Mouse (Mus musculus): ENCODE measurements at regions not wholly inside any gene's neighbourhood (a gene's known extent, or its start where the extent isn't known, plus 50 kb on each side); places are given as distances from the start of the nearest gene placed in this dataset.
"Not testable (repeated sequence)": the region's sequence is repeated elsewhere in the genome, so short reads cannot be mapped to it uniquely, and the experiment has no call there.

DNA sequence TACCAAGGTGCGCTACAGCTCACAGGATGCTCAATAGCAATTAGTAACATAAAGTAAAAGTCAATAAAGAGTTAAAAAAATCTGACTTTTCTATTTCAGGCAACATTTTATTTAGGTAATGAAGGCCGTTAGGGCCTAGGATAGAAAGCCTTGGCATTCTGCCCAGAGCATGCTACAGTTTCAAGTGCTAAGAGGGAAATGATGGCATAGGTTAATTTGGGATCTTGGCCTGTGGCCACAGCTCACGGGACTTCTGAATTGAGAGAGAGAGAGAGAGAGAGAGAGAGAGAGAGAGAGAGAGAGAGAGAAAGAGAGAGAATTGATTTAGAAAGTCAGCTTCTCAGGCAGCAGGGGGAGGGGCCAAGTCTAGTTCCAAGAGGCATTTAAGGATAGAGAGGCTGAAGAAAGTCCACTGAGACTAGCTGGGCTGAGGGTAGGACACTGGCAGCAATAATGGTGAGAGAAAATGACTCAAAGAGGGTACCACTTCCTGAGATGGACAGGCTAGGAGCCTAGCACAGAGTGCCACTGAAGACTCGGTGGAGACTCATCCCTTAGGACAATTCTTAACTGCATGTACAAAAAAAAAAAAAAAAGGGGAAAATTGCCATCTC is 52.6 kb upstream of the Klf14 start:
- no peak for DNase-seq (ENCODE audit: low spot score)

DNA sequence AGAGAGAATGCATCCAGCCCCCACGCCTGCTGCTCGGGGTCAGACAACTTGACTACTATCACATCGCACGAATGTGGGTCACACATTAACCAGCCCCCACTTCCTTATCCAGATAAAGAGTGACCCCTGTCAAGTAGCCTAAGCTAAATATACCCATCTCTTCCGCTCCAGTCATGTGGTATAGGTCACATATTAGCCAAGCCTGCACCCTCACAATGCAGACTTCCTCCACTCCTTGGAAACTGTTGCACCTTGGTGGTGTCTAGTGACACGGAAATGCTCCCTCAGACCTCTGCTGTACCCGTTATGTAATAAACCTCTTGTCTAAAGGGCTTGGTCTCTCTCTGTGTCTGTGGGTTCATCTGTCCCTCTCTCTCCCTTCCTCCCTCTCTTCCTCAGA is 57.7 kb upstream of the Klf14 start:
- no peak for DNase-seq (ENCODE audit: low spot score)

DNA sequence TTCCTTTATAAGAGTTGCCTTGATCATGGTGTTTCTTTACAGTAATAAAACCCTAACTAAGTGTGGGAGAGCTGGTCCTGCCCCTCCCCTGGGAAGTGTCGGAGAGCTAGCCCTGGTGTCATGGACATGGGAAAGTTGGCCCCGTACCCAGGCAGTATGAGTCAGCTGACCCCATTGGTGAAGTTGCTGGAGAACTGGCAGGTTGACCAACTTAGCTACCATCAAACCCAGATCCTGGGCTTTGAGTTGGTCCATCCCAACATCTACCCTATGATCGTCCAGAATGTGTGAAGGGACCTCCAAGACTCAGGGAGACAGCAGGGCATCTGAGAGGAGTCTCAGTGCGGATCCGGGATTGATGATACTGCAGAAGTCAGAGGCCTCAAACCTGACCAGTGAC is 62.9 kb upstream of the Klf14 start:
- DNase-seq (ENCODE audit: low spot score), result no peak

DNA sequence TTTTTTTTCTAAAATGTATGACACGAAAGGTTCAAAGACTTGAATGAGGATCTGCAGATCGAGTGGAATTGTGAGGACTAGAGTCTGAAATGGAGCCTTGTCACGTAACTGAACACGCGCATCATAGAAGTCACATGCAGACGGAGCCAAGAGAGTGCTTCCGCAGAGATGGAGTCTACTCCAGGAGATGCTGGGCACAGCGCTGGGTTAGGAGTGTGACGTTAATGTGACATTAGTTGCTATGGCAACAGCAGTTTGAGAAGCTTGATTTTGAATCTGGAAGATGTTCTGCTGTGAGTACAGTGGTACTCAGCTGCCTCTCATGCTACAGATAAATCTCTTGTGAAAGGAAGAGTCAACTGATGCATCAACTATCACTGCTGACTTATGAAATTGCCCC is 70.9 kb upstream of the Klf14 start:
- DNase-seq (ENCODE audit: low spot score), result no peak

DNA sequence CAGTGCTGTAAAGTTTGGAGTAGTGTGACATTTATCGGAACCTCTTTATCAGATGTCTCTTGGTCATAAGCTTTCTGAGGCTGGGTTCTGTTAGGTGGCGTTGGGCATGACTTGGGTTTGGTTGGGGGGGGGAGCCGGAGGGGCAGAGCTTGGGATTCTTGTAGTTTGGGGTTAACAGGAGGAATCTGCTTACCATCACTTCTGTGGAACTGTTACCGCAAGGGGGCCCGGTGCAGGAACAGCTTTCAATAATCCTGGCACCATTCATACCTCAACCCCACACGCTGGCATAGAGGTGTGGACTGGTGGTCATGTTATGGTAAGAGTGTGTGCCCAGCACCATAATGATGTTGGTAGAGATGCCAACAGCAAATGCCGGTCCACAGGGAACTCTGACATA is 72.1 kb upstream of the Klf14 start:
- DNase-seq (ENCODE audit: low spot score), result no peak

DNA sequence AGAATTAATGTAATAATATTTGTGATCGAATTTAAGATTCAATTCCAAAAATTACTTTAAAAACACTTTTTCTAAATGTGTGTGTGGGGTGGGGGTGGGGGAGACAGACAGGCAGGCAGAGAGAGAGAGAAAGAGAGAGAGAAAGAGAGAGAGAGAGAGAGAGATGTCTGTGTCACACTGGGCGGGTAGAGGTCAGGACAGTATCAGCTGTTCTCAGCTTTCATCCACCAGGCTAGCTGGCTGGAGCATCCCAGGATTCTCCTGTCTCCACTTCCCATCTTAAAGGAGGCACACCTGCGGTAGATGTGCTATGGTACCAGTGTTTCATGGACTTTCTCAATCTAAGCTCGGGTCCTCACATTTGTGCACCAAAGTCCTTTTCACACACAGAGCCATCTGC is 73.3 kb upstream of the Klf14 start:
- no peak for DNase-seq (ENCODE audit: low spot score)

DNA sequence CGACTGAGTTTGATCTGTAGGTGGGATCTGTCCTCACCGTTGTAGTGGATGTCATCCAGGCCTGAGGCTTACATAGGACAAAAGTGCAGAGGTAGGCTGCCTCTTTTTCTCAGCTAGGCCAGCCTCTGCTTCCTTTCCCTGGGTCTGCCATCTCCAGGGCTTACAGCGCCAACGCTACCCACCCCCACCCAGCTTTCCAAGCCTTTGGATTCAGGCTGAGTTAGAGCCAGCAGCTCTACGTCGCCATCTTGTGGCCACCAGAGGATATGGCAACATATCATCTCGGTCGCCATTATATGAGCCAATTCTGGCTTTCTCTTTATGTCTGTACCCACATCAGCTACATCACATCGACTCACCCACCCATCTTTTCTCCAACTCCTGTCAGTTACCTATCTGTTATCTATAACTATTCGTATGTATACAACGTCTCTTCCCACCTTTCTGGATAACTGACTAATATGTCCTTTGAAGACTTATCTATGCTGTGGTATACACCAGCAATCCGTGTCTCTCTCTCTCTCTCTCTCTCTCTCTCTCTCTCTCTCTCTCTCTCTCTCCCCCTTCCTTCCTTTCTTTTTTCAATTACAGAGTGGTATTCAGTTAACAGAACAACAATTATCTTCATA is 74.2 kb upstream of the Klf14 start:
- peak; percentile 55 for DNase-seq (ENCODE audit: low spot score)

DNA sequence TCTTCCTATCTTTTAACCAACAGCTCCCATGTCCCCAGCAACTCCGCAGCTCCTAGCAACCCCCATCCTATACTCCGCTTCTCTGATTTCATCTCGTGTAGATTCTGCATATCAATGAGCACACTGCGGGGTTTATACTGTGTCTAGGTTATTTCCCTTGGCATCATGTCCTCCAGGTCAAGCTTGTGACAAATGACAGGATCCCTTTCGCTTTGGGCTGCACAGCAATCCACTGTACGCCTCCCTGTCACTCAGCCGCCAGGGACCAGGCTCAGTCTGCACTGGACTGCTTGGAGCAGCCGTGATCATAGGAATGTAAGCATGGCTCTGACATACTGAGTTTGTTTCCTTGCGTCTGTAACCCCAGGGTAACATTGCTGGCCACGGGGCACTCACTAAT is 75.9 kb upstream of the Klf14 start:
- no peak for DNase-seq (ENCODE audit: low spot score)

DNA sequence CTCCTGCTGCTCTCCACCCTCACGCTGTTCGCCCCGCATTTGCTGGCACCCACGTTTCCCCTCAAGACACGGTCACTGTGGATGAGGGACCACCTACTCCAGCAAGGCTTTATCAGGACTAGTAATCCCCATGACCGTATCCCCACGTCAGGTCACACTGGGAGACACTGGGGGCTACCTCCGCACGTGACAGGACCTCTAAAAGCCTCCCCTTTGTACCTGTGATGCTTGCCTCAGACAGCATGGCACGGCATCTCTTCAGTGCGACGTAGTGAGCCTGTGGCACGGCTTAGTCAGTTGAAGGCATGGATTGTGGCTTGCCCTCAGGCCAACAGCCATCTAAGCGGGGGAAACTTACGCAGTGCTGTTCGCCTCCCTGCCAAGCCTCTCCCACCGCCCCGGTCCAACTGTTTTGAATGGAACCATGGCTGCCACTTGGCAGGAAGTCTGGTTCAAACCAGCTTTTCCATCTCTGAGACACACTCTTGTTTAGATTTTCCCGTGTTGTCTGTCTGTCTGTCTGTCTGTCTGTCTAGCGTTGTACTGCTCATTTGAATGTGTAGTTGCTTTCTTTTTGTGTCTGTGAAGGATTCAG is 79.0 kb upstream of the Klf14 start:
- no peak for DNase-seq (ENCODE audit: low spot score)

DNA sequence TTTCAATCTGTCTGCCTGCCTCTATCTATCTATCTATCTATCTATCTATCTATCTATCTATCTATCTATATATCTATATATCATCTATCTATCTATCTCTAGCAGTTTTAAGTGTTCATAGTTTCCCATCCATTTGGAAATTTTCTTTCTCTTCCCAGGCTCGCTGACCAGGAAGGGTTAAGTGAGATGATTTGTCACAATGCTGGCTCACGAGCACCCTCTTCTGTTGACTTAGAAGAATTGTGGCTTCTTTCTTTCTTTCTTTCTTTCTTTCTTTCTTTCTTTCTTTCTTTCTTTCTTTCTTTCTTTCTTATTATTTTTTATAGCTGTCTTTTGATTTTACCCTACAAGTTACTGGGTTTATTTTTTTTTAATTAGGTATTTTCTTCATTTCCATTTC is 79.6 kb upstream of the Klf14 start:
- DNase-seq (ENCODE audit: low spot score), result not testable (repeated sequence)

DNA sequence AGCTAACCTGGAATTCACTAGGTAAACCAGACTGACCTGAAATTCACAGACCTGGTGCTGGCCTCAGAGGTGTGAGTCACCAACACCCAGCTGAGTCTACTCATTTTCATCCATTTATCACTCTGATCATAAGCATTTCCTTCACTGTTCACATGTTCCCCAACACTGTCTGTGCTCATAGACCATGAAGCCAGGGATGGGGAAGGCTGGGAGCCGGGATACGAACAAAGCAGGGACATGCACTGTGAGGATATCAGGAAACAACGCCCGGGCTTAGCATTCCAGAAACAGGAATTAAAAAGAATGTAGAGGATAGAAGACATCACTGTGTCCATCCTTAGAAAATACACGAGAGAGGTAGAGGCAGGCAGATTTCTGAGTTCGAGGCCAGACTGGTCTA is 80.6 kb upstream of the Klf14 start:
- DNase-seq (ENCODE audit: low spot score), result no peak

DNA sequence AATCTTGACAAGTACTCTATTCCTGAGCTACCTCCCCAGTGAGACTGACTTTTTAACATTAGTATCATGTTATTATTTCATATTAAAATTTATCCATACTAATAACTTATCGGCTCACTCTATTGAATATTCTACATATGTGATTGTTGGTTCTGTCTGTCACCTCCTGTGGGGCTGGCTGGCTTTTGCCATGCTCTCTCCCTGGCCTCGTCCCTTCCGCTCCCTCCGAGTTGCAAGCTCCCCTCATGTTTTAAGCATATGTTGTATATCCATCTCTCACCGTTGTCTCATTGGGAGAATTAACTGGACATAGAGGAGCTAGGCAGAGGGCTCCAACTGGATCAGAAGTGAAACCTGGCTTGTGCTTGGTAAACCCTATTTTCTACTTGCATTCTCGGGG is 81.9 kb upstream of the Klf14 start:
- no peak for DNase-seq (ENCODE audit: low spot score)

DNA sequence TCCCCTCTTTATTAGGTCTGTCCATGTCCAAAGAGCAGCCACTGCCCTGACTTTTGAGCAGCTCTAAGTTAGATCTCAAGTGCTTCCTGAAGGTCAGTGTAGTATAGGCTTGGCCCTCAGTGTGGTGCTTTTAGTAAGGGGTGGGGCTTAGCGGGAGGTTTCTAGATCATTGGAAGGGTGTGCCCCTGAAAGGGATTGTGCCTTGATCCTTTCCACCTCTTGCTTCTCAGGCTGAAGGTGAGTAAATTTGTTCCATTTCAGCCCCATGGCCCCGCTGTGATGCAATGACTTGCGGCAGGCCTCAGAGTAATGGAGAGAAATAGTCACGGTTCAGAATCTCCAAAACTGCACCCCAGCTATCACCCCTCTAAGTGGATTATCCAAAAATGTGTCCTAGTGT is 84.5 kb upstream of the Klf14 start:
- no peak for DNase-seq (ENCODE audit: low spot score)

DNA sequence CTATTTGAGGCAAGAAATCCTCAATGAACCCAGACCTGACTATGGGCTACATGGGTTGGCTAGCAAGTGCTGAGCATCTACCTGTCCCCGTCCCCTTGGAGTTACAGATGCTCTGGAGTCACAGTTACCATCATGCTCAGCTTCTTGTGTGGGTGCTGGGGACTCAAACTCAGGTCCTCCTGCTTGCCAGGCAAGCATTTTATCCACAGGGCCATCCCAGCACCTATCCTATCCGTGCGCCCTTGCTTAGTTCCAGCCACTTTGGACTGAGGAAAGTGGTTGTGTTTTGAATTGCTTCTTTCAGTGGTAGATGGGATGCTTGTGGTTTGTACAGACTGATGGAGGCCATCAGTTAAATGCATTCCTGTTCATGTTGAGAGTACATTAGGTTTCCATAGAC is 85.0 kb upstream of the Klf14 start:
- no peak for DNase-seq (ENCODE audit: low spot score)

DNA sequence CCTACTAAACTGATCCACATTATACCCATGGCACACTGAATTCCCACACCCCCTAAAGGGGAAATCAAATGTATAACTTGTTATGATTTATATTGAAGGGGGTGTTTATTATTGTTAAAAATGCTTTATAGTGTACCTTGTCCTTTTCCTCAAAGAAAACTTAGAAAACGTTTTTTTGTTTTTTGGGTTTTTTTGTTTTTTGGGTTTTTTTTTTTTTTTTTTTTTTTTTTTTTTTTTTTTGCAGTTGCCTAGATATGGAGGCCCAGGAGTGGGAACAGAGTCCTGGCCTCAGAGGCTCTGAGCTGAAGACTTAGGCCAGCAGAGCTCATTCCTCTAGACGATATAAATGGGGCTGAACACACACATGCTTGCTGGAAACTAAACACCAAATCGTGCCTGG is 87.3 kb upstream of the Klf14 start:
- no peak for DNase-seq (ENCODE audit: low spot score)

DNA sequence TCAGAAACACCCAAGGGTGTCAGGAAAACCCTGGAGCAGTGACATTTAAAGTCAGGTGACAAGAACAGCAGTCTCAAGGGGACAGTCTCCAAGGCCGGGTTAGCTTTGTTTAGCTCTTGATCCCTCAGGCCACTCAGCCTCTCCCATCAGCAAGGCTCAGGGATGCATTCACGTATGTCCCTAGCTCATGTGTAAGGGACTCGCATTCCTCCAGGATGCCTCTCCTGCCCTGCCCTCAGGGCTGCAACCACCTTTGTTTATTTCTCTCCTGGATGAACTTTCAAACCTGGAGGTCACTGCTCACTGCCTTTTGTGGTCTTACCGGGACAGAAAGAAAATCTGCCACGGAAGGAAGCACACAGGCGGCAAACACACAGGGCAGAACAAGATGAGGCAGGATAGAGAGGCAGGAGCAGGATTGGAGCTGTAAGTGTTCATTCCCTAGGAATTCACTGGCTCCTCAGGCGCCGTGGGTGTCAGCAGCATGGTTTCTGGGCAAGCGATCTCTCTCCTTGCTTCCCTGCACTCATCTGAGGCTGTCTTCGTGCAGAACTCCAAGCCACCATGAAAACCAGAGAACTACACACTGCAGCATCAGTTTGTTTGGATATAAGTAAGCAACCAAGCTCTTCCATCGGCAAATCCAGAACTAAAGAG is 90.2 kb upstream of the Klf14 start:
- no peak for DNase-seq (ENCODE audit: low spot score)

DNA sequence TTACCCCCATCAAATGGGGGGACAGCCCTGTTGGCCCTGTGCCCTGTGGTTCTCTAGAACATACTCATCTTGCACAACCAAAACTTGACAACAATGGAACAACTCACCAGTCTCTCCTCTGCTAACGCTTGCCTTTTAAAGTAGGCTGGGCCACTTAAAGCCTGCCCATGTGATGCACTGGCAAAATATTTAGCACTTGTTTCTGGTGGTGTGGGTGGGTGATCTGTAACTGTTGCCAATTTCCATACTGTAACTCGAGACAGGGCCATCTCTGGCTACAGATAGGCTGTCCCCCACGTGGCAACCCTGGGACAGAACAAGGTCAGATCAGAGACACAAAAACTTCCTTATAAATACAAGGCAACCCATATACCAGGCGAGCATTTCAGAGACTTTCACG is 92.0 kb upstream of the Klf14 start:
- DNase-seq (ENCODE audit: low spot score), result no peak

DNA sequence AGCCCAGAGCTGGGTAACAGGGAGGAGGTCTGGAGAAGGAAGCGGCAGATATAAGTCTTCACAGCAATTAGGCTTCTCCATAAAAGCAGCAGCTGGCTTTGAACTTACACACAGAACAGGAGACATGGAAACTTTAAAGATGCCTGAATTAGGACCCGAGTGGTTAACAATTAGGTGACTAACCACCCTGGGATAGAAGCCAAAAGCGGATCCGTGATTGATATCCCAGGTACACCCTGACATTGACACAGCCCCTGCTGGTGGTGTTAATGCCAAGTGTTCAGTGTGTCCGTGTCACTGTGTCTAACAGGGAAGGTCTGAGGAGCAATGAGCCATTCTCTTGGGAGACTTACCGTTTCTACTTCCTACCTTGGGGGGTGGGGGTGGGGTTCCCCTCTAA is 92.9 kb upstream of the Klf14 start:
- no peak for DNase-seq (ENCODE audit: low spot score)

DNA sequence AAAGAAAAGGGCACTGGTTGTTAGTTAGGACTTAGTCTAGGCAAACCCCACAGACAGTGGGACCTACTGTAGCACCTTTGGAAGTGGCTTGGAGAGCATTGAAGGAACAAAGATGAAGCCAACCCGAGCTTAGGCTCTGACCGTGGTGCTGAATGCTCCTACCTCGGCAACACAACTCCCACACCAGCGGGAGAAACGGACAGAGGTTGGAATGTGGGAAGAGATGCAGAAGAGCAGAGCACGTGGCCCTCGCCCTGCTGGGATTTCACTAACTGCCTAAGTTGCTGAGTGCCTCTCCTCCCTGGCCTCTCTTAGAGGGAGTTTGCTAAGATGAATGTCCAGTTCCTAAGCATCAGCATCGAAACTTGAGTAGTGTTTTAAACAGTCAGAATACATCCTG is 94.1 kb upstream of the Klf14 start:
- no peak for DNase-seq (ENCODE audit: low spot score)

DNA sequence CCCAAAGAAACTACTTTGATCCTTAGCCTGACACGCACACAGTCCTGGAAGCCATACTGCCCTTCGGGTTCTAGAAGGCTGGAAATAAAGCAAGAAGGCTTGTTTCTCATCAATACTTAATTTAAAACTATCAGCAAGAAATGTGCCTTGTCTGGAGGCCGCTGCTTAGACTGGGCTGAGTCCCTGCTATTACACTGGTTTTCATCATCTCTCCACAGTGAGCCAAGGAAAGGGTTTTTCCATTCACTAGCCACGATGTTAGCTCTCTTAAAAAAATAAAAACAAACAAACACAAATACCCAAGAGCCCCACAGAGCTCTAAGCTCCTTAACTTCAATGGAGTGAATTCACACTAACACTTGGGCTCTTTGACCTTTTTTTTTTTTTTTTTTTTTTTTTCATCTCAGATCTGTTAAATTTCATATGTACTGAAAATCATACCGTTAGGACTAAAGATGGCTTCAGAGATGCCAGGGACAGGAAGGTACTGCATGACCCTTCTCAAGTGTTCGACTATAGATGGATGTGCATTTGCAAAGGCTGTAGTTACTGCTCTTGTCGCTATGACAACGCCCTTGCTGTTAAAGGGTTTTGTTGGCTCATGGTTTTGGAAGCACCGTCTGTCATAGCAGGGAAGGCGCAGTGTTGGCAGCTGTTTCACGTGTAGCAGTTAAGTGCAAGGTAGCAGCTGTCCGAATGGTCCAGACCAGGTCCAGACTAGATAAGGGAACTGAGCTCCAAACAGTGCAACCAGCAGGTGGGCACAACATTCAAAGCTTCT is 98.1 kb upstream of the Klf14 start:
- DNase-seq (ENCODE audit: low spot score), result no peak

DNA sequence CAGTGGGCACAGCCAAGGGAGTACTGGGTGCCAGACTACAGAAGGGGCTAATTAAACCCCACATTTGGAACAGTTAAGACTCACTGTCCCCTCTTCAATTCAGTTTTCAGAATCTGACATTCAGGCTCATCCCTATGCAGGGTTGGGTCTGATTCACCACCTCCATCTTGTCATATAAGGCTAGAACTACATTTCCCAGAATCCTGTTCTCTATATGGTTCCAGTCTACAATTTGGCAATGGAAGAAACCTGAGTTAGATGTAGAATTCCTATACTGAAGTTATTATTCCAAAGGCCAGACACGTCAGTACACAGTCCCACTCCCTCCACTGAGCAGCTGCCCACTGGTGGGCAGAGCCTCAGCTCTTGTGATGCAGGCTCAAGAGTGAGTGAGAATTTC is 99.4 kb upstream of the Klf14 start:
- DNase-seq (ENCODE audit: low spot score), result no peak

DNA sequence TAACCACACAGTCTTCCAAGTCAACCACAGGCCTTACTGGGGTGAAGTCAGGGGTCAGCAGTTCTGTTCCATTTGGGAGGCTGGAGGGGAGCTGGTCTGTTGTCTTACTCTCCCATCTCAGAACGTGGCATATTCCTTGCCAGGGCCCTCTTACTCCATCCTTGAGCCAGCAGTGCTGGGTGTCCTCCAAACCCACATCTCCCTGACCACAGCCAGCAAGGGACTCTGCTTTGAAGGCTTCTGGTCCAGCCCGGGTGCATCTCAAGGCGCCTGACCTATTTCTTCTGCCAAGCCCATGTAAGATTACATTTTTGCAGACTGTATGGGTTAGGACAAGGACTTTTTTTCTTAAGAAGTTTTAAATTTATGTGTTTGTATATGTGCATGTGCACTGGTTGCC is 100.1 kb upstream of the Klf14 start:
- no peak for DNase-seq (ENCODE audit: low spot score)

Data from thymus, postnatal 0 days (tissue).